Mouse (Mus musculus): Measurements from ENCODE around the gene Nelfe. TPM values are rescaled to one million over a fixed set of nuclear protein-coding genes. Genes with fewer than 3 reads are reported as not detected.
"Not testable (repeated sequence)": the region's sequence is repeated elsewhere in the genome, so short reads cannot be mapped to it uniquely, and the experiment has no call there.

Nelfe gene
- polyA plus RNA-seq, 1 experiment from 2014 or later = 114 TPM

- peak; percentile 8 for ATAC-seq (ENCODE audit: insufficient number of reproducible peaks, low FRiP score, low TSS enrichment, low read depth)
- H3K27me3 ChIP-seq = no peaks in the 10 kb centered on the region
- H3K9me3 ChIP-seq (replicated peaks) = no peaks in the 10 kb centered on the region
- H3K27ac ChIP-seq (replicated peaks) = peak overlapping the region; percentile 91
- peak overlapping the region; percentile 71 for H3K4me3 ChIP-seq (replicated peaks)
- 6% methylated on average over 50 of the region's 51 CpGs for WGBS
- peaks cover 30% of the 10 kb centered on the region for H3K4me1 ChIP-seq
- peak overlapping the region; percentile 87 for H3K4me2 ChIP-seq (replicated peaks)
- H3K36me3 ChIP-seq = peaks cover 4% of the 10 kb centered on the region; the same call in 1 of the 2 replicates
- H3K9ac ChIP-seq = peak overlapping the region; percentile 67
Measured at GRCm38 (mm10) chr17:34894801-34895530, 44.8 kb downstream of the Nelfe start.

- WGBS = 89% methylated on average over 15 of the region's 15 CpGs
Measured at GRCm38 (mm10) chr17:34895724-34896123, 45.5 kb downstream of the Nelfe start.

GRCm38 (mm10) chr17:34896366-34896765 lies 46.2 kb downstream of the Nelfe start:
- H3K36me3 ChIP-seq = peaks cover 8% of the 10 kb centered on the region; the same call in 1 of the 2 replicates
- H3K4me2 ChIP-seq (replicated peaks) = 0 out of 2 replicates have a peak overlapping the region, but pooled peaks have one; percentile 15
- H3K4me1 ChIP-seq = peaks cover 30% of the 10 kb centered on the region
- WGBS = 79% methylated on average over 17 of the region's 17 CpGs
- H3K9me3 ChIP-seq (replicated peaks) = no peaks in the 10 kb centered on the region
- H3K9ac ChIP-seq = no peak overlapping the region
- no peak overlapping the region; the same call in 1 of the 2 replicates for H3K27ac ChIP-seq (replicated peaks)
- H3K4me3 ChIP-seq (replicated peaks) = no peak overlapping the region
- no peaks in the 10 kb centered on the region for H3K27me3 ChIP-seq
- no peak for ATAC-seq (ENCODE audit: insufficient number of reproducible peaks, low FRiP score, low TSS enrichment, low read depth)

More at GRCm38 (mm10) chr17:34895724-34896123, 45.5 kb downstream of the Nelfe start:
- Histone ChIP-seq H3K4me3 (replicated peaks) (peak overlapping the region; percentile 71), H3K36me3 (peaks cover 4% of the 10 kb centered on the region; the same call in 1 of the 2 replicates), H3K4me2 (replicated peaks) (peak overlapping the region; percentile 87), H3K9me3 (replicated peaks) (no peaks in the 10 kb centered on the region), H3K4me1 (peaks cover 30% of the 10 kb centered on the region), H3K27me3 (no peaks in the 10 kb centered on the region), H3K9ac (peak overlapping the region; percentile 67; the same call in 1 of the 2 replicates), H3K27ac (replicated peaks) (peak overlapping the region; percentile 91; the same call in 1 of the 2 replicates)
- ATAC-seq (ENCODE audit: insufficient number of reproducible peaks, low FRiP score, low TSS enrichment, low read depth) = no peak

- H3K4me1 ChIP-seq = peaks cover 30% of the 10 kb centered on the region
- H3K4me2 ChIP-seq (replicated peaks) = peak overlapping the region; percentile 70
- peak overlapping the region; percentile 90 for H3K9ac ChIP-seq
- WGBS = 13% methylated on average over 10 of the region's 10 CpGs
- peak overlapping the region; percentile 85 for H3K4me3 ChIP-seq (replicated peaks)
- ATAC-seq (ENCODE audit: insufficient number of reproducible peaks, low FRiP score, low TSS enrichment, low read depth) = no peak
- no peaks in the 10 kb centered on the region for H3K9me3 ChIP-seq (replicated peaks)
- peaks cover 16% of the 10 kb centered on the region for H3K36me3 ChIP-seq
- H3K27me3 ChIP-seq = no peaks in the 10 kb centered on the region
- H3K27ac ChIP-seq (replicated peaks) = peak overlapping the region; percentile 97
Measured at GRCm38 (mm10) chr17:34897373-34898159, 47.4 kb downstream of the Nelfe start.

- Histone ChIP-seq H3K4me3 (replicated peaks) (peak within 1 kb of the TSS; percentile 85), H3K9me3 (replicated peaks) (no peaks in the 10 kb centered on the region), H3K4me1 (peaks cover 30% of the 10 kb centered on the region), H3K4me2 (replicated peaks) (peak within 1 kb of the TSS; percentile 70), H3K27me3 (no peaks in the 10 kb centered on the region), H3K36me3 (peaks cover 22% of the 10 kb centered on the region), H3K9ac (peak within 1 kb of the TSS; percentile 90), H3K27ac (replicated peaks) (peak within 1 kb of the TSS; percentile 97)
- peak; percentile 32 for ATAC-seq (ENCODE audit: insufficient number of reproducible peaks, low FRiP score, low TSS enrichment, low read depth)
- 0% methylated on average over 43 of the region's 44 CpGs for WGBS
Measured at GRCm38 (mm10) chr17:34898160-34898586, 48.0 kb downstream of the Nelfe start, which contains the start of the genes C2 and Ehmt2. Gene C2 (minus strand): TSS chr17:34898265. Gene Ehmt2 (plus strand): TSS chr17:34898469.

GRCm38 (mm10) chr17:34898706-34899052 lies 48.5 kb downstream of the Nelfe start:
- Histone ChIP-seq H3K4me3 (replicated peaks) (peak overlapping the region; percentile 85), H3K4me2 (replicated peaks) (peak overlapping the region; percentile 70), H3K27ac (replicated peaks) (peak overlapping the region; percentile 97), H3K9me3 (replicated peaks) (no peaks in the 10 kb centered on the region), H3K27me3 (no peaks in the 10 kb centered on the region), H3K9ac (peak overlapping the region; percentile 90), H3K4me1 (peaks cover 30% of the 10 kb centered on the region), H3K36me3 (peaks cover 27% of the 10 kb centered on the region)
- under 1% methylated on average over 20 of the region's 47 CpGs for WGBS
- ATAC-seq (ENCODE audit: insufficient number of reproducible peaks, low FRiP score, low TSS enrichment, low read depth) = no peak

- peak overlapping the region; percentile 97 for H3K27ac ChIP-seq (replicated peaks)
- H3K27me3 ChIP-seq = no peaks in the 10 kb centered on the region
- H3K4me1 ChIP-seq = peaks cover 30% of the 10 kb centered on the region
- peak overlapping the region; percentile 90 for H3K9ac ChIP-seq
- no peak for ATAC-seq (ENCODE audit: insufficient number of reproducible peaks, low FRiP score, low TSS enrichment, low read depth)
- peak overlapping the region; percentile 85 for H3K4me3 ChIP-seq (replicated peaks)
- H3K9me3 ChIP-seq (replicated peaks) = no peaks in the 10 kb centered on the region
- H3K4me2 ChIP-seq (replicated peaks) = peak overlapping the region; percentile 70
- H3K36me3 ChIP-seq = peaks cover 33% of the 10 kb centered on the region
- under 1% methylated on average over 37 of the region's 45 CpGs for WGBS
Measured at GRCm38 (mm10) chr17:34899053-34899889, 49.1 kb downstream of the Nelfe start.

- WGBS = under 1% methylated on average over 5 of the region's 5 CpGs
- Histone ChIP-seq H3K4me2 (replicated peaks) (peak overlapping the region; percentile 70), H3K9me3 (replicated peaks) (no peaks in the 10 kb centered on the region), H3K4me1 (peaks cover 30% of the 10 kb centered on the region), H3K36me3 (peaks cover 39% of the 10 kb centered on the region), H3K27ac (replicated peaks) (peak overlapping the region; percentile 97), H3K4me3 (replicated peaks) (peak overlapping the region; percentile 85), H3K9ac (peak overlapping the region; percentile 90), H3K27me3 (no peaks in the 10 kb centered on the region)
- ATAC-seq (ENCODE audit: insufficient number of reproducible peaks, low FRiP score, low TSS enrichment, low read depth) = no peak
Measured at GRCm38 (mm10) chr17:34899890-34900243, 49.7 kb downstream of the Nelfe start.

- H3K4me2 ChIP-seq (replicated peaks); H3K4me3 ChIP-seq (replicated peaks); H3K27me3 ChIP-seq; H3K9me3 ChIP-seq (replicated peaks); H3K9ac ChIP-seq; ATAC-seq (ENCODE audit: insufficient number of reproducible peaks, low FRiP score, low TSS enrichment, low read depth); H3K27ac ChIP-seq (replicated peaks): not testable (repeated sequence)
- Histone ChIP-seq H3K4me1 (peaks cover 20% of the 10 kb centered on the region), H3K36me3 (peaks cover 48% of the 10 kb centered on the region)
Measured at GRCm38 (mm10) chr17:34900826-34901225, 50.6 kb downstream of the Nelfe start.

- not testable (repeated sequence) for H3K4me3 ChIP-seq (replicated peaks); H3K9ac ChIP-seq; ATAC-seq (ENCODE audit: insufficient number of reproducible peaks, low FRiP score, low TSS enrichment, low read depth); H3K27me3 ChIP-seq; H3K4me2 ChIP-seq (replicated peaks); H3K27ac ChIP-seq (replicated peaks); H3K9me3 ChIP-seq (replicated peaks)
- Histone ChIP-seq H3K36me3 (peaks cover 56% of the 10 kb centered on the region), H3K4me1 (peaks cover 10% of the 10 kb centered on the region)
- WGBS = 88% methylated on average over 9 of the region's 10 CpGs
Measured at GRCm38 (mm10) chr17:34901948-34902347, 51.8 kb downstream of the Nelfe start.

Measured in embryonic facial prominence, embryonic 15.5 days (tissue).